Mouse (Mus musculus) thymus, adult 2 months (tissue): ENCODE results near the gene Acbd4.

Experiments
- CTCF ChIP-seq: fragments of 200-500 bp; IDR thresholded peaks from 2 replicates; pipeline ENCODE4 v1.5.1; 2012; ENCODE audit warnings: mild to moderate bottlenecking, control low read depth, low read length, moderate library complexity, borderline replicate concordance; ENCODE audit not compliant: control insufficient read depth, poor library complexity, insufficient read depth; ENCODE audit errors: extremely low read depth
- POLR2A ChIP-seq: fragments of 200-500 bp; IDR thresholded peaks from 2 replicates; pipeline ENCODE4 v1.6.1; 2012; ENCODE audit warnings: mild to moderate bottlenecking, low read length, control low read depth, moderate library complexity; ENCODE audit not compliant: control insufficient read depth, poor library complexity, insufficient read depth; ENCODE audit errors: extremely low read depth

DNA sequence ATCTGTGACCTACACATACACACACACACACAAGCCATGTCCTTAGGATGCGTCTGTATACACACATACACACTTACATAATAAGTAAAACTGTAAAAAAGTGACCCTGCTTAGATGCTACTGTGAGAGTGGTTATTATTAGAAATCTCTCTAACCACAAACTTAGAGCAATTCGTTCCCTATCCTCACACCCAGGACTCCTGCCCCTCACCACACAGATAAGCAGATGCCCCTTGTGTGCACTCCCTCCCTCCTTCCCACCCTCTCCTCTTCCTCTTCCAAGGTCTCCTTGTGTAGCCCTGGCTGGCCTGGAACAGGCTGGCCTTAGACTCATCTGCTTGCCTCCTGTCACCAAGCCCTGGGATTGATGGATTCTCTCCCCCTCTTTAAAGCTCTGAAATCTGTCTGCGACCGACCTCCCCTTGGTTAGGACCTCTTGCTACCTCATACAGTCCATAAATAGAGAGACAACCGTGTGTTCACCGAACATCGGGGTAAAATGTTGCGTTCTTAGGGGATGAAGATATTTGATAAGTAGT is 34.6 kb downstream of the Acbd4 start:
- TF ChIP-seq CTCF, result no peak
- TF ChIP-seq POLR2A, result no peak
